ENCODE assay signal across 30 mouse cellular contexts in genomic region chr15:100018280-100018899, GRCm38 (mm10). TPM values are rescaled to one million over a fixed set of nuclear protein-coding genes. Genes with fewer than 3 reads are reported as not detected.
DNase-seq lines count a peak whose midpoint lies in the region; ATAC-seq lines count a peak whose summit lies in the region.
"Had no signal": no experiment of that assay in that cellular context is flagged by ENCODE, and none has a peak within 500 bp of the region (broad histone marks: within the 10 kb centered on the region; RNA-seq: fewer than 3 reads in every experiment).

No protein-coding gene starts in this region.

- H3K27ac ChIP-seq in kidney, embryonic 15.5 days: peak overlapping the region; percentile 42; the same call in 1 of the 2 replicates
- no peak overlapping the region for H3K27ac ChIP-seq in midbrain, embryonic 10.5 days (replicated peaks)
- H3K27ac ChIP-seq: embryonic facial prominence, embryonic 10.5 days; embryonic facial prominence, embryonic 13.5 days; forebrain, embryonic 12.5 days; forebrain, embryonic 15.5 days; heart, adult 2 months; hindbrain, embryonic 12.5 days; hindbrain, embryonic 15.5 days had no signal

- no peak overlapping the region for H3K4me3 ChIP-seq in kidney, embryonic 15.5 days (replicated peaks)
- no peak overlapping the region for H3K4me3 ChIP-seq in midbrain, embryonic 10.5 days
- H3K4me3 ChIP-seq: embryonic facial prominence, embryonic 10.5 days; embryonic facial prominence, embryonic 13.5 days; erythroblast, embryonic 14.5 days; forebrain, embryonic 12.5 days; forebrain, embryonic 15.5 days; heart, adult 2 months; hindbrain, embryonic 12.5 days; hindbrain, embryonic 15.5 days had no signal

- DNase-seq in kidney, postnatal 4 days: no peak
- peak; percentile 59 for DNase-seq in CD4-positive helper T cell, adult 2 months (ENCODE audit: low read depth, low spot score)
- DNase-seq in spleen, postnatal 36 days (ENCODE audit: low spot score in 2 of 2): no peak
- DNase-seq in midbrain, embryonic 10.5 days (ENCODE audit: low spot score): no peak
- no peak for DNase-seq in left cerebral cortex, adult 9 months (ENCODE audit: low spot score in 2 of 2)
- DNase-seq: adrenal gland, adult 2 months; adrenal gland, postnatal 14 days; B cell, adult 2 months; cerebellum, adult 11 months; cerebellum, adult 2 months; cerebellum, adult 9-11 months; cerebellum, postnatal 25 days; embryo, embryonic 11 days; gastrocnemius, postnatal 25 days; heart, adult 2 months had no signal

- no peak overlapping the region for H3K4me2 ChIP-seq in kidney, embryonic 15.5 days
- H3K4me2 ChIP-seq: embryonic facial prominence, embryonic 13.5 days; forebrain, embryonic 12.5 days; forebrain, embryonic 15.5 days; heart, embryonic 11.5 days; hindbrain, embryonic 12.5 days; hindbrain, embryonic 15.5 days had no signal

- ATAC-seq in kidney, embryonic 15.5 days (replicated peaks; ENCODE audit: low FRiP score): no peak
- ATAC-seq in CD4-positive, CD25-positive, alpha-beta regulatory T cell, adult 4 months: peak; percentile 79
- peak; percentile 77 for ATAC-seq in inflammation-experienced regulatory T-cells, adult 6 months
- ATAC-seq: forebrain, embryonic 15.5 days; Patski had no signal

- H3K9me3 ChIP-seq in kidney, embryonic 15.5 days (replicated peaks): no peaks in the 10 kb centered on the region
- no peaks in the 10 kb centered on the region for H3K9me3 ChIP-seq in midbrain, embryonic 10.5 days (replicated peaks)
- H3K9me3 ChIP-seq: embryonic facial prominence, embryonic 10.5 days; forebrain, embryonic 12.5 days; forebrain, embryonic 15.5 days; G1E; hindbrain, embryonic 12.5 days; hindbrain, embryonic 15.5 days had no signal

- peaks cover 3% of the 10 kb centered on the region; the same call in 1 of the 2 replicates for H3K4me1 ChIP-seq in kidney, embryonic 15.5 days
- no peaks in the 10 kb centered on the region for H3K4me1 ChIP-seq in midbrain, embryonic 10.5 days
- H3K4me1 ChIP-seq: embryonic facial prominence, embryonic 10.5 days; forebrain, embryonic 12.5 days; forebrain, embryonic 15.5 days; hindbrain, embryonic 12.5 days; hindbrain, embryonic 15.5 days had no signal

- no peak overlapping the region for H3K9ac ChIP-seq in kidney, embryonic 15.5 days
- H3K9ac ChIP-seq: embryonic facial prominence, embryonic 13.5 days; forebrain, embryonic 12.5 days; forebrain, embryonic 15.5 days; hindbrain, embryonic 12.5 days; hindbrain, embryonic 15.5 days had no signal

- H3K27me3 ChIP-seq in kidney, embryonic 15.5 days: no peaks in the 10 kb centered on the region
- H3K27me3 ChIP-seq in midbrain, embryonic 10.5 days (ENCODE audit: low read depth, poor library complexity, severe bottlenecking): no peaks in the 10 kb centered on the region
- H3K27me3 ChIP-seq: CH12.LX; embryonic facial prominence, embryonic 13.5 days; forebrain, embryonic 12.5 days; forebrain, embryonic 15.5 days; hindbrain, embryonic 12.5 days; hindbrain, embryonic 15.5 days; Patski had no signal

- 67% methylated on average over 6 of the region's 6 CpGs for WGBS in kidney, embryonic 15.5 days
- 86% methylated on average over 6 of the region's 6 CpGs for WGBS in midbrain, embryonic 10.5 days

- peaks cover 14% of the 10 kb centered on the region for H3K36me3 ChIP-seq in kidney, embryonic 15.5 days
- H3K36me3 ChIP-seq in midbrain, embryonic 10.5 days: peaks cover 19% of the 10 kb centered on the region

RNA-seq across cellular contexts. Expression of gene Dip2b, which starts 20.1 kb away (rescaled TPM):
- 10.4 and 11.6 TPM in 2 replicates for polyA plus RNA-seq in kidney, embryonic 15.5 days (2015; fragmentation: Nextera tagmentation; extraction: Ambion mirVana)
- 10 to 100 TPM; 14.8 to 17.1 TPM for polyA plus RNA-seq in CD4-positive, CD25-positive, alpha-beta regulatory T cell, adult 4 months (2017; shearing (Covaris generic))
- 10 to 100 TPM; 11.5 to 21.3 (median 13.3) TPM for polyA plus RNA-seq in inflammation-experienced regulatory T-cells, adult 6 months (2017; shearing (Covaris generic))
- 16.4 and 18.8 TPM in 2 replicates for polyA plus RNA-seq in midbrain, embryonic 10.5 days (2016; fragmentation: Nextera tagmentation; extraction: Ambion mirVana)

RNA-seq across cellular contexts. Expression of gene Larp4, which starts 48.5 kb away (rescaled TPM):
- 38.6 and 39.4 TPM in 2 replicates for polyA plus RNA-seq in kidney, embryonic 15.5 days (2015; fragmentation: Nextera tagmentation; extraction: Ambion mirVana)
- 10 to 100 TPM; 37.0 to 47.8 TPM for polyA plus RNA-seq in CD4-positive, CD25-positive, alpha-beta regulatory T cell, adult 4 months (2017; shearing (Covaris generic))
- 10 to 100 TPM; 40.2 to 43.1 (median 41.0) TPM for polyA plus RNA-seq in inflammation-experienced regulatory T-cells, adult 6 months (2017; shearing (Covaris generic))
- polyA plus RNA-seq in midbrain, embryonic 10.5 days (2016; fragmentation: Nextera tagmentation; extraction: Ambion mirVana): 35.5 and 37.3 TPM in 2 replicates

RNA-seq across cellular contexts. Expression of gene Fam186a, which starts 51.5 kb away (rescaled TPM):
- not detected in 2 replicates for polyA plus RNA-seq in kidney, embryonic 15.5 days (2015; fragmentation: Nextera tagmentation; extraction: Ambion mirVana)
- polyA plus RNA-seq in CD4-positive, CD25-positive, alpha-beta regulatory T cell, adult 4 months (2017; shearing (Covaris generic)): not detected
- polyA plus RNA-seq in inflammation-experienced regulatory T-cells, adult 6 months (2017; shearing (Covaris generic)): not detected
- polyA plus RNA-seq in midbrain, embryonic 10.5 days (2016; fragmentation: Nextera tagmentation; extraction: Ambion mirVana): not detected in 2 replicates
- polyA plus RNA-seq: embryonic facial prominence, embryonic 10.5 days; erythroblast, embryonic 14.5 days; forebrain, embryonic 12.5 days; forebrain, embryonic 15.5 days; G1E; heart, embryonic 14.5 days; hindbrain, embryonic 12.5 days; hindbrain, embryonic 15.5 days; Patski had no signal
